Mouse (Mus musculus): Measurements from ENCODE around the gene Znrf3. TPM values are rescaled to one million over a fixed set of nuclear protein-coding genes. Genes with fewer than 3 reads are reported as not detected.

The Znrf3 gene
- polyA plus RNA-seq, 1 experiment from 2014 or later = 8.3 TPM

DNA sequence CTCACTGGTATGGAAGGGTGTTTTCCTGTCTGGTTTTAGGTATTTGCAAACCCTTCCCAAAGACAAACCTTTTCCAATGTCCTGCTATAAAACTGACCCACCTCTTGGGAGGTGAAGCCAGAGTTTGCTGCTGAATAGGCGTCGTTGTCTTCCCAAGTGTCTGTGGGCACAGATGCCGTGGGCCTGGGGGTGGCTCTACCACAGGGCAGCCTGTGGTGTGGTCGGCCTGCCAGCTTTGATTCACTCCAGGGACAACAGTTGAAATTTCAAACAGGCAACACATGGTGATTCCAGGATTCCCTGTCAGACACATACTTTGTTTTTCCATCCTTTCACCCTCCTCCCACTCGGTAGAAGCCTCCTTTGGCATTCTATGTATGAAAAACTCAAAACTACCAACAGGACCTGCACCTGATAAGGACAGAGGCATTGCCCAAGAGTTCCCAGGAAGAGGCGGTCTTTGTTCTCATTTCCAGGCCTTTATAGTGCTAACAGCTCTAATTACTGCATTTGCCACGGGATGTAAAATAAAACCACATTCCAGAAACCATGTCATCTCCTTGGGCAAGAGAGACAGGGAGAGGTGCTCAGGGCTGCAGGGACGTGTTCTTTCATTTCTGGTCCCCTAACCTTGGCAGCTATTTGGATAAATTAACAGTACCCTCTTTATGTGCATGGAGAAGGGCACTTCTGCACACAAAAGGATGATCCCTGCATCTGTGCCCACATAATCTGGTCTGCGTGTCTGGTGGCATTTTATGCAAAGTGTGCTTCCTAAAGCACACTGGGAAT is 173.2 kb downstream of the Znrf3 start:
- no peaks in the 10 kb centered on the region for H3K36me3 ChIP-seq
- no peaks in the 10 kb centered on the region for H3K27me3 ChIP-seq
- H3K9ac ChIP-seq = no peak overlapping the region
- no peak overlapping the region for H3K4me3 ChIP-seq
- 0 out of 2 replicates have a peak, but pooled peaks cover 7% of the 10 kb centered on the region for H3K4me1 ChIP-seq
- H3K27ac ChIP-seq = 0 out of 2 replicates have a peak overlapping the region, but pooled peaks have one; percentile 1
- H3K9me3 ChIP-seq (replicated peaks) = no peaks in the 10 kb centered on the region
- H3K4me2 ChIP-seq (replicated peaks) = no peak overlapping the region
- 50% methylated on average over 9 of the region's 9 CpGs for WGBS
- no peak for ATAC-seq (ENCODE audit: low FRiP score)

DNA sequence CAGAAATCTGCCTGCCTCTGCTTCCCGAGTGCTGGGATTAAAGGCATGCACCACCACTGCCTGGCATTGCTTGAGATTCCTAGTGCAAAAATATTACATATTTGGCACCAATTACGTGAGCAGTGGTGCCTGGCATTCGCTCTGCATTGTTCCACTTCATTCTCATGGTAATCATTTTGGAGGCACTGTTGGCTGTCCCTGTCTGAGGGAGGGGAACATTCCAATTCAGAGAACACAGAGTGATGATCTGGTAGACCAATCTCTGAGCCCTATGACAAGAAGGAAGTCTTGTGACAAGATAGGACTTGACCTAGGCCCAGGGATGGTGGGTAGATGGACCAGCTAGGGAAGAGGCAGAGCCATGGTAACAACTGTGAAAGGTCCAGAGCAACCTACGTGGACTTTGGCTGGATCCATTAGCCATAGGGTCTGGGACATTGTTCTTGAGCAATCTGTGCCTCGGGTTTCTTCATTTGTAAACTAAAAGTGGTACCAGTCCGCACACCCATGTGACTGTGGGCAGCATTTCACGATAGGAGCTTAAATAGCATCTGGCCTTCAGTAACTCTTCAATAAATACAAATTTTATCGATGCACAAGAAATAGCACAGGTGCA is 174.7 kb downstream of the Znrf3 start:
- ATAC-seq (ENCODE audit: low FRiP score) = no peak
- H3K4me2 ChIP-seq (replicated peaks) = no peak overlapping the region
- H3K27me3 ChIP-seq = no peaks in the 10 kb centered on the region
- no peak overlapping the region for H3K4me3 ChIP-seq
- H3K4me1 ChIP-seq = 0 out of 2 replicates have a peak, but pooled peaks cover 7% of the 10 kb centered on the region
- 83% methylated on average over 8 of the region's 8 CpGs for WGBS
- H3K9me3 ChIP-seq (replicated peaks) = no peaks in the 10 kb centered on the region
- no peaks in the 10 kb centered on the region for H3K36me3 ChIP-seq
- no peak overlapping the region for H3K27ac ChIP-seq
- H3K9ac ChIP-seq = no peak overlapping the region

DNA sequence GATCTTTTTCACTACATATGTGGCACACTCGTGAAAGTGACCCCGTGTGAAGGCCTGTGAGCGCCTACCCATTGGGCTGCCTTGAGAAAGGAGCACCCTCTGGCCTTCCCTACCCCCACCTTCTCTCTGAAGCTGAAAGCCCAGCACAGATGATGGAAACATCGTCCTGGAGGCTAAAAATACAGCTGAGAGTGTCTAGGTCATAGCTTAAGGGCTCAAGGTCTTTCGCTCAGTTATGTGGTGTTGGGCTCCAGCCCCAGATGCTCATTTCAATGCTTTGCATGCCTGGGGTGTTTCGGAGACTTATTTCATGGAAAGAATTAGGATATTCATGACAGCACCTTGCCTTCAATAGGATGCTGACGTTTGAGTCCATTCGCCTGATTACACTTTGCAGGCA is 178.9 kb downstream of the Znrf3 start:
- 84% methylated on average over 8 of the region's 8 CpGs for WGBS
- no peak overlapping the region for H3K4me3 ChIP-seq
- peaks cover 6% of the 10 kb centered on the region; the same call in 1 of the 2 replicates for H3K27me3 ChIP-seq
- H3K36me3 ChIP-seq = no peaks in the 10 kb centered on the region
- peaks cover 4% of the 10 kb centered on the region for H3K4me1 ChIP-seq
- no peak for ATAC-seq (ENCODE audit: low FRiP score)
- no peak overlapping the region for H3K27ac ChIP-seq
- no peaks in the 10 kb centered on the region for H3K9me3 ChIP-seq (replicated peaks)
- no peak overlapping the region for H3K9ac ChIP-seq
- no peak overlapping the region for H3K4me2 ChIP-seq (replicated peaks)

DNA sequence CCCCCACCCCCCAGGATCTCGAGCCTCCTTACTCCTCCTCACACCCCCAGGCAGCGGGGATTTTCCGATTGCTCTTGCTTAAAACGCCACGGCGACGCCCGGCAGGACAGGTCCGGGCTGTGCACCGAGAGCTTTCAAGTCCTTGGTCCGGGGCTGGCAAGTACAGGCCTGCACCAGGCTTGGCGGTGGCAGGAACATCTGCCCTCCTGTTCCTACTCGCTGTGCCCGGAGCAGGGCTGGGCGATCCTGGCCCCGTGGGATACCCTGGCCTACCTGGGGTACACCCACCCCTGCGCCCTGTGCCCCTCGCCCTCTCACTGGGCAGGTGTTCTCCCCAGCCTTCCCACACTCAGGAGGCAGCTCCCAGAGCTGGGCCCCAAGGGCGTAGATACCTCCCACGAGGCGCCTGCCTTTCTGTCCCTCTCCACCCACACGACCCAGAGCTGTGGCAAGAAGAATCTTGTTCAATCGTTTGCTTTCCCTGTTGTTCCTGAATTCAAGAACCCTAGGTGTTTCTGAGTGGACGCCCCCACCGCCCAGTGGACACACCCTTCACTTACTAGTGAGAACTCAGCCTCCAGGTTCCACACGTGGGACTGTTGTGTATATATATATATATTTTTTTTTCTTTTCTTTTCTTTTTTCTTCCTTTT is 181.4 kb downstream of the Znrf3 start:
- H3K4me3 ChIP-seq = no peak overlapping the region
- no peak overlapping the region for H3K9ac ChIP-seq
- H3K27ac ChIP-seq = no peak overlapping the region
- H3K9me3 ChIP-seq (replicated peaks) = no peaks in the 10 kb centered on the region
- H3K4me1 ChIP-seq = peaks cover 12% of the 10 kb centered on the region
- WGBS = 57% methylated on average over 26 of the region's 26 CpGs
- no peaks in the 10 kb centered on the region for H3K36me3 ChIP-seq
- peaks cover 6% of the 10 kb centered on the region; the same call in 1 of the 2 replicates for H3K27me3 ChIP-seq
- no peak for ATAC-seq (ENCODE audit: low FRiP score)
- no peak overlapping the region for H3K4me2 ChIP-seq (replicated peaks)

DNA sequence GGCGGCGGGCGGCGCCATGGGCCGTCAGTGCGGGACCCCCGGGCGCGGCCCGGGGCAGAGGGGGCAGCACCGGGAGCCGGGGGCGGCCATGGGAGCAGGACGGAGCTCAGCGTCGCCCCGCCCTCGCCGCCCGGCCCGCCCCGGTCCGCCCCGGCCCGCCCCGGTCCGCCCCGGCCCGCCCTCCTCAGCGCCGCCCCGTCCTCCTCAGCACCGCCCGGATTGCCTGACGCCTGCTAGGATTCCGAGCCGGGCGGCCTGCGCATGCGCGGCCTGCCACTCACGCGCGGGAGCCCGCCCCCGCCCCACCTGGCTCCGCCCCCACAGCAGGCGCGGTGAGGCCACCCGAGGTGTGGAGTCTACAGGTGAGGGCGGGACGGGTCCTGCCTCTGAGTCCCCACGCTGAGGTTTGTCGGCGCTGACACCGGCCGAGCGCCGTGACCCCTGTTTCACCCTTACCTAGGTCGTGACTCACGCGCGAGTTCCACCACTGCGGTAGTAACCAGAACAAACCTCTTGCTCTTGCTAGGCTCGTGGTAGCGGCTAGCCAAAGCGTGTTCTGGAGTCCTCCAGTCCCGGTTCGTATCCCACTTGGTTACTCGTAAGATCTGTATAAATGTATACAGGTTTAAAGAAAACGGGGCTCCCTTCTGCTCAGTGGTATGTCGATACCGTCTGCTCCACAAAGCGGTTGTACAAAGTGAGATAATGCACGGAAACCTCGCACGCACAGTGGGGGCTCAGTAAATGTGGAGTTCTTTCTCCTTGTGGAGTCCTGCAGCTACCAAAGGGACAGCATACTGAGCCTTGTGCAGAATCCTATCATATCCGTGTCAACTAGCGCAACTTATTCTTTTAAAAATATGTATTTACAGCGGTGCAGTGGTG is 182.9 kb downstream of the Znrf3 start, which contains the start of gene Kremen1:
Kremen1 (minus strand) TSS at position 51 of the 885 bp plus-strand sequence.
- peak within 1 kb of the TSS; percentile 65 for H3K4me2 ChIP-seq (replicated peaks)

DNA sequence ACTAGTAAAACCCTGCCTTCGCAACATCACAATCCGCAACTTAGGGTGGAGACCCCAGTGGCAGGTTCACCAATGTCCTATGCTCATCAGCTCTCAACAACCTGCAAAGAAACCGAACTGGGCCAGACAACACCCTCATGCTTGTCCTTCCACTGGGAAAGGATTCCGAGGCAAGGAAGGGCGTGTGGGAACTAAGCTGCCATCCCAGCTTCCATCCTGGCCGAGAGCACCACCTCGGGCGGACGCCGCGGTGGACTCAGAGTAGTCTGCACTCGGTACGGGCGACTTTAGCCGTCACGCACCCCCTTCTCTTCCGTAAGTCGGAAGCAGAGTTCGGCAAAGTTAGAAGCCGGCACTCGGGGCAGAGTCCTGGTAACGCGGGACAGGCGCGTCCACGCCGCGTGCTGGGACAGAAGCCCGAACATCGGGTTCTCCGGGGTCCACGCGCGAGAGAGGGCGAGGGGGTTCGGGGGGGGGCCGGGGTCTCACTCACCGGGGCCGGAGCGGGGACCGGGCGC is 183.6 kb downstream of the Znrf3 start:
- ATAC-seq (ENCODE audit: low FRiP score) = peak; percentile 57

More for the DNA sequence above, 182.9 kb downstream of the Znrf3 start, which contains the start of gene Kremen1:
- ATAC-seq (ENCODE audit: low FRiP score) = peak; percentile 95
- Histone ChIP-seq H3K9me3 (replicated peaks) (no peaks in the 10 kb centered on the region), H3K36me3 (no peaks in the 10 kb centered on the region), H3K27me3 (peaks cover 6% of the 10 kb centered on the region; the same call in 1 of the 2 replicates), H3K4me1 (peaks cover 12% of the 10 kb centered on the region), H3K27ac (peak within 1 kb of the TSS; percentile 70), H3K9ac (peak within 1 kb of the TSS; percentile 88), H3K4me3 (peak within 1 kb of the TSS; percentile 88)
- WGBS = 4% methylated on average over 49 of the region's 80 CpGs

DNA sequence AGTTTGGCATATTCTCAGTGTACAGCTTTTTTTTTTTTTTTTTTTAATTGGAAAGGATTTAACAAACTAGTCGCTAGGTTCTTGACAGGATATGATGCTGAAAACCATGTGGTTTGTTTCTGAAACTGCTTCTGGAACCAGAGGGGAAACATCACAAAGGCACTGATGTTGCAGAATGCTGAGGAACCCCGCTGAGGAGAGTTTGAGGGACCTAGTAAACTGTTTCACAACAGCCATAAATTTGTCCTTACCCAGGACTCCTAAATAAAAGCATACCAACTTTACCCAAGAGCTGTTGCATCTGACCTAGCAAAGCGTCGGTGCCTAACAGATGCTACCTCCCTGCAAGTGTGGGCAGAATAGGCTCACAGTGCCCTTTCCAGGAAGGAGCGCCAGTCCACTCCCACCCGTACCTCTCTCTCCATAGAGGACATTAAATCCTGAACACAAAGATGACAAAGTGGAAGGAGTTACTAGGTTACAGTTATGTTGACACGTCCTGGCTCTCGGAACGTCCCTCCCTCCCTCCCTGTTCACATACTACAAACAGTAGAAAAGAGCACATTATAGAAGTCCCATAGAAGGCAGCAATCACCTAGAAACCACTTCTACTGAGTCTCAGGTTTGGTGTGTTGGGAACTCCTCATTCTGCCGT is 184.6 kb downstream of the Znrf3 start:
- H3K4me1 ChIP-seq = peaks cover 18% of the 10 kb centered on the region
- no peaks in the 10 kb centered on the region for H3K9me3 ChIP-seq (replicated peaks)
- H3K27me3 ChIP-seq = peaks cover 6% of the 10 kb centered on the region; the same call in 1 of the 2 replicates
- 64% methylated on average over 10 of the region's 10 CpGs for WGBS
- H3K27ac ChIP-seq = no peak overlapping the region
- H3K4me3 ChIP-seq = peak overlapping the region; percentile 88
- ATAC-seq (ENCODE audit: low FRiP score) = no peak
- H3K9ac ChIP-seq = no peak overlapping the region
- H3K4me2 ChIP-seq (replicated peaks) = peak overlapping the region; percentile 65
- no peaks in the 10 kb centered on the region for H3K36me3 ChIP-seq

More for the DNA sequence above, 183.6 kb downstream of the Znrf3 start:
- Histone ChIP-seq H3K4me3 (peak overlapping the region; percentile 88), H3K4me2 (replicated peaks) (peak overlapping the region; percentile 65), H3K4me1 (peaks cover 18% of the 10 kb centered on the region), H3K9me3 (replicated peaks) (no peaks in the 10 kb centered on the region), H3K36me3 (no peaks in the 10 kb centered on the region), H3K27ac (peak overlapping the region; percentile 70), H3K27me3 (peaks cover 6% of the 10 kb centered on the region; the same call in 1 of the 2 replicates), H3K9ac (peak overlapping the region; percentile 88)
- 2% methylated on average over 42 of the region's 42 CpGs for WGBS

DNA sequence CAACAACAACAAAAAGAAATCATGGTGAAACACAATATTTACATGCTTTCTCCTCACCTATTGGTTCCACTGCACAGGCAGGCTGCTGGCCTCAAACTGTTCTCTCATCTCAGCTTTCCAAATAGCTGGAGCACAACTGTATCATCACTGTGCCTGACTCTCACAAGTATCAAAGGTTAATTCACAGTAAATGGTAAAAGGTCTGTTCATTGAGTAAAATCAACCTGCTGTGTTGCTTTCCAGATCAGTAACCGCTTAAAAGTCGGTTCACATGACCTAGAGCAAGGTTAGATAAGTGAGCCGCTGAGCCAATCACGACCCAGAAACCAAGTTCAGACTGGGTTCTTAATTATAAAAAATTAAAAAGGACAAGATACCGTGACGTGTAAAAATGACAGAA is 186.6 kb downstream of the Znrf3 start:
- Histone ChIP-seq H3K27ac (no peak overlapping the region), H3K36me3 (no peaks in the 10 kb centered on the region)
- no peak for ATAC-seq (ENCODE audit: low FRiP score)

DNA sequence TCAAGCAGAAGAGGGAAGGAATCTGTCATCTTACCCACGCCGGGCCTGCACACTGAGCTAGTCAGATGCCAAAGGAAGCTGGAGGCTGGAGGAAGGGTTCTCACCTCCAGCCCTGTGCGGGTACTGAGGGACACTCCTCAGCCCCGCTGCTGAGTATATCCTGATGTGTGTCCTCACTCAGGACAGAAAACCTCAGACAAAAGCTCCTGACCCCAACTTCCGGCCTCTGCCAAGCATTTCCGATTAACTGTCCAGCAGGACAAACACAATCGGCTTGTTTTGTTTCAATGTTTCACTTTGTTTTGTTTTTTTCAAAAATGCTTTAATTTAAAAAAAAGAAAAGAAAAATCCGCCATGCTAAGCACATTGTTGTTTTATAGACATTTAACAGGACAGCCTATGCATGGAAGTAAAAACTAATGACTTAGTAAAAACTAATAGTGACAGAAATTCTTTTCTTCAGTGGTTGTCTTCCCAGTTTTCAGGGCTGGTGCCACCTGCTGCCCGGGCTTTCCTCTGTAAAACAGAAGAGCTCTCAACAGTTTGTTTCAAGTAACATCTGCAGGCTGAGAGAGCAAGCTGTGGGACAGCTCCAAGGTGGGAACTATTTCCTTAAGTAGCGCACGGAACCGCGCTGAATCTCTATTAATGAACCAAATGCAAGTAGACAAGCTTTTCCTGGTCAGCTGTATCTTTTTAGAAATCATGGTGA is 187.3 kb downstream of the Znrf3 start:
- 81% methylated on average over 13 of the region's 13 CpGs for WGBS
- ATAC-seq (ENCODE audit: low FRiP score) = no peak
- H3K27me3 ChIP-seq = no peaks in the 10 kb centered on the region
- no peaks in the 10 kb centered on the region for H3K9me3 ChIP-seq (replicated peaks)
- H3K4me2 ChIP-seq (replicated peaks) = no peak overlapping the region
- no peak overlapping the region for H3K9ac ChIP-seq
- no peaks in the 10 kb centered on the region for H3K36me3 ChIP-seq
- H3K4me3 ChIP-seq = no peak overlapping the region
- H3K4me1 ChIP-seq = peaks cover 21% of the 10 kb centered on the region
- no peak overlapping the region for H3K27ac ChIP-seq

More for the DNA sequence above, 186.6 kb downstream of the Znrf3 start:
- H3K4me3 ChIP-seq = no peak overlapping the region
- H3K27me3 ChIP-seq = peaks cover 4% of the 10 kb centered on the region; the same call in 1 of the 2 replicates
- no peak overlapping the region for H3K4me2 ChIP-seq (replicated peaks)
- no peak overlapping the region for H3K9ac ChIP-seq
- H3K9me3 ChIP-seq (replicated peaks) = no peaks in the 10 kb centered on the region
- peaks cover 21% of the 10 kb centered on the region for H3K4me1 ChIP-seq
- WGBS = 94% methylated on average over 6 of the region's 6 CpGs

DNA sequence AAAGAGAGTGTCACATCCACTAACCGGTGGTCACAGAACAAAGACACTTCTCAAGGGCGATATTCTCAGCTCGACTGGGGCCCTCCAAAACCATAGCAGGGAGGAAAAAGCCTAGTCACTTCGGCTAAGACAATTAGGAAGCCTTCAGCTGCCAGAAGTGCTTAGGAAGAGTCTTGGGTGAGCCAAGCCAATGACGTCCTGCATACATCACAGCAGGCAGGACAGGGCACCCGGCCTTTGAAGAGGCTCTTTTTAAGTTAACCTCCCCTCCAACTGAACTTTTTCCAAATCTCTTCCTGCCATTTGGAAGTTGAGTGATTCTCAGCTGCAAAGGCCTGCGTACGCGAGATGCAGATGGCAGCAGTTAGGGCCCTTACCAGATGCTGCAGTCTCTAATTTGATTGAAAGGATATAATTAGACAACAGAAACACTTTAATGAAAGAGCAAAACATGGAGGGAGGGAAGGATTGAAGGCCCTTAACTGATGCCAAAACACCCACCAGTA is 189.1 kb downstream of the Znrf3 start:
- Histone ChIP-seq H3K4me3 (no peak overlapping the region), H3K9me3 (replicated peaks) (no peaks in the 10 kb centered on the region), H3K27me3 (no peaks in the 10 kb centered on the region), H3K4me2 (replicated peaks) (no peak overlapping the region), H3K36me3 (no peaks in the 10 kb centered on the region), H3K4me1 (peaks cover 15% of the 10 kb centered on the region), H3K27ac (peak overlapping the region; percentile 49; the same call in 1 of the 2 replicates), H3K9ac (no peak overlapping the region)
- no peak for ATAC-seq (ENCODE audit: low FRiP score)
- 37% methylated on average over 9 of the region's 9 CpGs for WGBS
